Mouse (Mus musculus): ENCODE measurements around the gene Phpt1. TPM values are rescaled to one million over a fixed set of nuclear protein-coding genes. Genes with fewer than 3 reads are reported as not detected.

Phpt1 gene
- polyA plus RNA-seq, 1 experiment = 12.3 TPM

DNA sequence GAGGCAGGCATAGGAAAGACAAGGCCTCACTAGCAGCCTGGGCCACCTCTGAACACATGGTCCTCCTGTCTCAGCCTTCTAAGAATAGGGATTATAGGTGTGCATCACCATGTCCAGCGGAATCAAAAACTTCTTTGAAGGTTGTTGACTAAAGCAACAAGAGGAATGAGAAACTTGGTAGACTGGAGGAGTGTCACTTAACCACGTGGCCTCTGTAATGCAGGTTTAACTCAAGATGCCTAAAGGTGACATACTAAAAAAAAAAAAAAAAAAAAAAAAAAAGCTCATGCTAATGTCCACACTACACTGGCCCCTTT is 40.2 kb downstream of the Phpt1 start:
- TF ChIP-seq CTCF (IDR thresholded peaks at IDR 0.05; ENCODE audit: control insufficient read depth, insufficient read depth, low read length) (no peak), POLR2A (IDR thresholded peaks at IDR 0.05; ENCODE audit: borderline replicate concordance, control insufficient read depth, low read depth, low read length) (no peak)
- H3K27ac ChIP-seq (ENCODE audit: control insufficient read depth, insufficient read depth, low read depth, low read length, poor library complexity) = peak overlapping the region; percentile 26; the same call in 1 of the 2 replicates
- H3K4me1 ChIP-seq (ENCODE audit: control insufficient read depth, insufficient read depth, low read length) = no peaks in the 10 kb centered on the region; the same call in 1 of the 2 replicates
- no peak overlapping the region for H3K4me3 ChIP-seq (replicated peaks; ENCODE audit: control insufficient read depth, low read depth, low read length)
- 91% methylated on average over 2 of the region's 2 CpGs for WGBS

DNA sequence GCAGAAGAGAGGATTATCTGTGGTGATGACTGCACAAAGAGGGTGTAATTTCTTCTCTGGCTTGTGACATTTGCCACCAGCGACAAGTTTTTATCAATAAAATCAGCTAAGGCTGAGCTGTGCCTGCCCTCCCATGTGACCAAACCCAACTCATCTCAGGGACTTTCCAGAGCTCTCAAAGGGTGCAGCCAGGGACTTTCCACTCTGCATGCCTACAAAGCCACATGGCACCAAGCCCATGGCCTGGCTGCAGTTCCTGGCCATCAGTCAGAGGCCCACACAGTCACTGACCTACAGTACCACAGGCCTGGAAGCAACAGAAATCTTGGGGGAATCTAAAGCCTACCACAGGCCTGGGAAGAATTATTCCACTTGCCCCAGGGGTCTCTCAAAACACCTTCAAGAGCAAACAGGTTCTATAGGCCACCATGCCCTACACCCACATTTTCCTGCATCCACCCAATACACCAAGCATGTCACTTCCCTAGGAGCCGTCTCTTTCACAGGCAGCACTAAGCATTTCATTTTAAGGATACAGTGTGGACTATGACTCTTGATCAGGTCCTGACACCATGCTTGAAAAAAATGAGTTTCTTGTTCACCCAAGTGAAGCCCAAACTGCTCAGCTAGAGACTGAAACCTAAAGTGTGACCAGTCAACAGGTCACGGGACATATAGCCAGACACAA is 40.7 kb downstream of the Phpt1 start:
- 56% methylated on average over 3 of the region's 3 CpGs for WGBS
- H3K4me1 ChIP-seq (ENCODE audit: control insufficient read depth, insufficient read depth, low read length) = no peaks in the 10 kb centered on the region; the same call in 1 of the 2 replicates
- TF ChIP-seq POLR2A (IDR thresholded peaks at IDR 0.05; ENCODE audit: borderline replicate concordance, control insufficient read depth, low read depth, low read length) (no peak), CTCF (IDR thresholded peaks at IDR 0.05; ENCODE audit: control insufficient read depth, insufficient read depth, low read length) (no peak)
- no peak overlapping the region for H3K4me3 ChIP-seq (replicated peaks; ENCODE audit: control insufficient read depth, low read depth, low read length)
- H3K27ac ChIP-seq (ENCODE audit: control insufficient read depth, insufficient read depth, low read depth, low read length, poor library complexity) = peak overlapping the region; percentile 26; the same call in 1 of the 2 replicates

DNA sequence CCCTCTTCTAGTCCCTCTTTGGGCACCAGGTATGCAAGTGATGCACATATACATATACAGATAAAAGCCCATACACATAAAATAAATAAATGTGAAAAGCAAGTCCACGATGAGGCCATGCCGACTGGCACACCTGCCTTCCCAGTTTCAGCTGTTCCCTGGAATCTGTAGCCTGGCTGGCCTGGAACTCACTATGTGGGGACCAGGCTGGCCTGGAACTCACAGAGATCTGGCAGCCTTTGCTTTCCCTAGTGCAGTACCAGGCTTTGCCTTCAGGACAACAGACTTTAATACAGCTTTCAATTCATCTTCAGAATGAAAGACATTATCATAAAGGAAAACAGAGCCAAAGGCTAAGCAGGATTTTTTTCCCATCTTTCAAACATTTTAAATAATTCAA is 41.3 kb downstream of the Phpt1 start:
- TF ChIP-seq POLR2A (IDR thresholded peaks at IDR 0.05; ENCODE audit: borderline replicate concordance, control insufficient read depth, low read depth, low read length) = no peak
- WGBS = 91% methylated on average over 2 of the region's 2 CpGs
- Histone ChIP-seq H3K4me1 (ENCODE audit: control insufficient read depth, insufficient read depth, low read length) (no peaks in the 10 kb centered on the region; the same call in 1 of the 2 replicates), H3K27ac (ENCODE audit: control insufficient read depth, insufficient read depth, low read depth, low read length, poor library complexity) (peak overlapping the region; percentile 63), H3K4me3 (replicated peaks; ENCODE audit: control insufficient read depth, low read depth, low read length) (no peak overlapping the region)

DNA sequence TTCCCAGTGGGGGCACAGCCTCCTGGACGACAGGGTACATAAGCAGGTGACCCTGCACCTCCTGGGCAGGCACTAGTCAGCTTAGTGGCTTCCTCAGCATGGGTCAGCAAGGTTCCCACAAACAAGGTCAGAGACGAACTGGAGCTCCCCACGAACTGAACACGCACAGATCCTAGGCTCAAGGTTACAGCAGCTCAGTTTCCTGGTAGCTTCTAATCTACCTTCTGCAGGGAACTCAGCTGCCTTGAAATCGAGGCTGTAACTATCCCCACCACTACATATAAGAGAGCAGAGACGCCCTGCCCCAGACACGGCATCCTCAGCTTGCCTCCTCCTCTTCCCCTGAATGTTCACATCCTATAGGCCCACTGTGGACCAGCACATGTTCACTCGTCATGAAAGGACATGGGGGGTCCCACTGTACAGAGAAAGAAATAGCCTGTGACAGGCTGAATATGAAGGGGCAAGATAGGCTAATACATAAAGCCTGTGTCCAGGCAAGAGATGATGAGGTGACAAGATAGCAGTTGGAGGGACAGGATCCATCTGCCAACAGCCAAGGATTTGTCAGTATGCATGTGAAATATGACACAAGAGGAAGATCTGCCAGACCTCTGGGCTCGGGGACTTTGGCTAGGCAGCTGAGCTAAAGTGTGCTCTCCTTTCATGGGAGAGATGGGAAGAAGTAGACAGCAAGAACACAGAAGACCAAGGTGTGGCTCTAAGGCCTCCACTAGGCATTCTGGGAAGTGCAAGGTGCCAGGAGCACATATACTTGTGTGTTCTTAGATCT is 48.3 kb downstream of the Phpt1 start:
- Histone ChIP-seq H3K27ac (ENCODE audit: control insufficient read depth, insufficient read depth, low read depth, low read length, poor library complexity) (no peak overlapping the region), H3K4me1 (ENCODE audit: control insufficient read depth, insufficient read depth, low read length) (no peaks in the 10 kb centered on the region; the same call in 1 of the 2 replicates), H3K4me3 (replicated peaks; ENCODE audit: control insufficient read depth, low read depth, low read length) (no peak overlapping the region)
- 80% methylated on average over 9 of the region's 9 CpGs for WGBS
- no peak for TF ChIP-seq CTCF (IDR thresholded peaks at IDR 0.05; ENCODE audit: control insufficient read depth, insufficient read depth, low read length)
- TF ChIP-seq POLR2A (IDR thresholded peaks at IDR 0.05; ENCODE audit: borderline replicate concordance, control insufficient read depth, low read depth, low read length) = no peak

Other genes with a start within 250 kb of the Phpt1 start
- 25.9 and 33.0 TPM in 2 replicates for gene Man1b1, start 242.9 kb downstream of the Phpt1 start, polyA plus RNA-seq (2011; ENCODE audit: insufficient read depth, insufficient read length, low replicate concordance, missing spikeins)
- 22.8 and 29.5 TPM in 2 replicates for gene Dpp7, start 218.9 kb downstream of the Phpt1 start, polyA plus RNA-seq (2011; ENCODE audit: insufficient read depth, insufficient read length, low replicate concordance, missing spikeins)
- gene Uap1l1, start 209.5 kb downstream of the Phpt1 start, polyA plus RNA-seq (2011; ENCODE audit: insufficient read depth, insufficient read length, low replicate concordance, missing spikeins) = 20.1 and 62.6 TPM in 2 replicates
- 13.7 and 27.3 TPM in 2 replicates for gene Sapcd2, start 202.9 kb downstream of the Phpt1 start, polyA plus RNA-seq (2011; ENCODE audit: insufficient read depth, insufficient read length, low replicate concordance, missing spikeins)
- 0.54 TPM in 1 of 2 replicates, not detected in the other for gene Entpd2, start 179.3 kb downstream of the Phpt1 start, polyA plus RNA-seq (2011; ENCODE audit: insufficient read depth, insufficient read length, low replicate concordance, missing spikeins)
- gene Npdc1, start 175.9 kb downstream of the Phpt1 start, polyA plus RNA-seq (2011; ENCODE audit: insufficient read depth, insufficient read length, low replicate concordance, missing spikeins) = 3.4 and 22.4 TPM in 2 replicates
- gene Fut7, start 152.0 kb downstream of the Phpt1 start, polyA plus RNA-seq (2011; ENCODE audit: insufficient read depth, insufficient read length, low replicate concordance, missing spikeins) = 3.4 and 17.9 TPM in 2 replicates
- 5.0 and 15.0 TPM in 2 replicates for gene Abca2, start 146.5 kb downstream of the Phpt1 start, polyA plus RNA-seq (2011; ENCODE audit: insufficient read depth, insufficient read length, low replicate concordance, missing spikeins)
- not detected in 2 replicates for gene Clic3, start 118.4 kb downstream of the Phpt1 start, polyA plus RNA-seq (2011; ENCODE audit: insufficient read depth, insufficient read length, low replicate concordance, missing spikeins)
- gene Paxx, start 114.1 kb downstream of the Phpt1 start, polyA plus RNA-seq (2011; ENCODE audit: insufficient read depth, insufficient read length, low replicate concordance, missing spikeins) = 42.2 and 114 TPM in 2 replicates
- 9.3 TPM in 1 of 2 replicates, not detected in the other for gene Ptgds, start 105.2 kb downstream of the Phpt1 start, polyA plus RNA-seq (2011; ENCODE audit: insufficient read depth, insufficient read length, low replicate concordance, missing spikeins)
- not detected in 2 replicates for gene Lcn12, start 81.3 kb downstream of the Phpt1 start, polyA plus RNA-seq (2011; ENCODE audit: insufficient read depth, insufficient read length, low replicate concordance, missing spikeins)
- 18.5 and 30.4 TPM in 2 replicates for gene Fbxw5, start 74.5 kb downstream of the Phpt1 start, polyA plus RNA-seq (2011; ENCODE audit: insufficient read depth, insufficient read length, low replicate concordance, missing spikeins)
- 1.6 and 6.2 TPM in 2 replicates for gene C8g, start 73.5 kb downstream of the Phpt1 start, polyA plus RNA-seq (2011; ENCODE audit: insufficient read depth, insufficient read length, low replicate concordance, missing spikeins)
- 14.5 and 22.7 TPM in 2 replicates for gene Traf2, start 28.3 kb downstream of the Phpt1 start, polyA plus RNA-seq (2011; ENCODE audit: insufficient read depth, insufficient read length, low replicate concordance, missing spikeins)
- 46.6 and 73.8 TPM in 2 replicates for gene Edf1, start 17.4 kb downstream of the Phpt1 start, polyA plus RNA-seq (2011; ENCODE audit: insufficient read depth, insufficient read length, low replicate concordance, missing spikeins)
- 1.1 and 9.7 TPM in 2 replicates for gene Mamdc4, start 379 bp downstream of the Phpt1 start, polyA plus RNA-seq (2011; ENCODE audit: insufficient read depth, insufficient read length, low replicate concordance, missing spikeins)
- 0.34 and 0.92 TPM in 2 replicates for gene Ajm1, start 6.5 kb upstream of the Phpt1 start, polyA plus RNA-seq (2011; ENCODE audit: insufficient read depth, insufficient read length, low replicate concordance, missing spikeins)
- gene Rabl6, start 33.3 kb upstream of the Phpt1 start, polyA plus RNA-seq (2011; ENCODE audit: insufficient read depth, insufficient read length, low replicate concordance, missing spikeins) = 33.4 and 38.2 TPM in 2 replicates
- not detected in 2 replicates for gene Ccdc183, start 42.5 kb upstream of the Phpt1 start, polyA plus RNA-seq (2011; ENCODE audit: insufficient read depth, insufficient read length, low replicate concordance, missing spikeins)
- 17.3 and 20.9 TPM in 2 replicates for gene Tmem141, start 46.8 kb upstream of the Phpt1 start, polyA plus RNA-seq (2011; ENCODE audit: insufficient read depth, insufficient read length, low replicate concordance, missing spikeins)
- 14.7 and 28.0 TPM in 2 replicates for gene Fcna, start 52.8 kb upstream of the Phpt1 start, polyA plus RNA-seq (2011; ENCODE audit: insufficient read depth, insufficient read length, low replicate concordance, missing spikeins)
- gene Lcn8, start 77.9 kb upstream of the Phpt1 start, polyA plus RNA-seq (2011; ENCODE audit: insufficient read depth, insufficient read length, low replicate concordance, missing spikeins) = not detected in 2 replicates
- not detected in 2 replicates for gene Lcn5, start 82.7 kb upstream of the Phpt1 start, polyA plus RNA-seq (2011; ENCODE audit: insufficient read depth, insufficient read length, low replicate concordance, missing spikeins)
- gene Lcn6, start 101.6 kb upstream of the Phpt1 start, polyA plus RNA-seq (2011; ENCODE audit: insufficient read depth, insufficient read length, low replicate concordance, missing spikeins) = not detected in 2 replicates
- not detected in 2 replicates for gene Lcn10, start 107.5 kb upstream of the Phpt1 start, polyA plus RNA-seq (2011; ENCODE audit: insufficient read depth, insufficient read length, low replicate concordance, missing spikeins)
- gene Obp2a, start 124.8 kb upstream of the Phpt1 start, polyA plus RNA-seq (2011; ENCODE audit: insufficient read depth, insufficient read length, low replicate concordance, missing spikeins) = not detected in 2 replicates
- gene Bmyc, start 131.5 kb upstream of the Phpt1 start, polyA plus RNA-seq (2011; ENCODE audit: insufficient read depth, insufficient read length, low replicate concordance, missing spikeins) = 4.1 and 6.7 TPM in 2 replicates
- gene Obp2b, start 161.8 kb upstream of the Phpt1 start, polyA plus RNA-seq (2011; ENCODE audit: insufficient read depth, insufficient read length, low replicate concordance, missing spikeins) = not detected in 2 replicates
- gene Lcn3, start 190.3 kb upstream of the Phpt1 start, polyA plus RNA-seq (2011; ENCODE audit: insufficient read depth, insufficient read length, low replicate concordance, missing spikeins) = not detected in 2 replicates
- gene Lcn11, start 201.8 kb upstream of the Phpt1 start, polyA plus RNA-seq (2011; ENCODE audit: insufficient read depth, insufficient read length, low replicate concordance, missing spikeins) = not detected in 2 replicates
- not detected in 2 replicates for gene Gm13539, start 207.0 kb upstream of the Phpt1 start, polyA plus RNA-seq (2011; ENCODE audit: insufficient read depth, insufficient read length, low replicate concordance, missing spikeins)
- not detected in 2 replicates for gene Glt6d1, start 240.6 kb upstream of the Phpt1 start, polyA plus RNA-seq (2011; ENCODE audit: insufficient read depth, insufficient read length, low replicate concordance, missing spikeins)
- not detected in 2 replicates for gene Lcn9, start 247.9 kb upstream of the Phpt1 start, polyA plus RNA-seq (2011; ENCODE audit: insufficient read depth, insufficient read length, low replicate concordance, missing spikeins)

Data from bone marrow, adult 2 months (tissue).